Mouse (Mus musculus) frontal cortex, adult 2 months (tissue): ENCODE data around the gene Tor2a. TPM values are rescaled to one million over a fixed set of nuclear protein-coding genes. Genes with fewer than 3 reads are reported as not detected.

Experiments
- DNase-seq, 2 experiments: peaks; one replicate each; pipeline ENCODE4 v3.0.0; 2022; ENCODE audit warnings: low spot score in 1 of 2; ENCODE audit errors: extremely low spot score in 1 of 2
- polyA plus RNA-seq: library from polyadenylated mRNA; depleted of rRNA; stranded (reverse); fragments of >200 nt; gene quantifications from 2 replicates; pipeline ENCODE4 v1.2.3, GENCODE M21; 2012; rRNA removed

Gene Tor2a
- polyA plus RNA-seq, 1 experiment: 60.0 TPM

DNA sequence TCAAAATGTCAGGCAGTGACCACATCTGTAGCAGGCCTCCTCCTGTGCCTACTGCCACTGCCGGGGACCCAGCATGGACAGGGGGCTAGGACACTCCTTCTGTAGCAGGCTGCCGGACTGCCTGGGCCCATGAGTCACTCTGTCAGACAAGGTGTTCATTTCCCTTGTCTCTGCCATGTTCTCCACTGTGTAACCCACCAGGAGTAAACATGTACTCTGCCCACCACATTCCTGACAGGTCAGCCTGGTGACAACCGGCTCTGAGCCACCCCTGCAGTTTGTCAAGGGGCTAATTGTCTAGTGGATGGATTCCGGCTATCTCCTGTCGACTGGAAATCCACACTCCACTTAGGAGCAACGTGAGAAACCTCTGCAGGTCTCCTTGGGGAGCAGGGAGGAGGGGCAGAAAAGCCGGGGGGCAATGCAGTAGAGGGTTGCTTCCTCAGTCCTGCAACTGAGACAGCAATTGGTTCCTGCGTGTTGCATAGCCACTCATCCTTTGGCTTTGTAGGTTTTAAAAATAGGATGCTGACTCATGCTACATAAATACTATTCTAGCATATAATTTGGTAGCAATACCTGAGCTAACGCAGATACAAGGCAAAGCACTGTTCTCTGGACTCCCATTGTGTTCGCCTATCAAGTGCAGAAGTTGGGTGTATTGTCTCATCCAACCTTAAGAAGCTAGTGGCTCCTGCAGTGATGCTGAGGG lies 41.4 kb downstream of the Tor2a start:
- peak in 1 of 2 experiments; percentile 47 for DNase-seq

DNA sequence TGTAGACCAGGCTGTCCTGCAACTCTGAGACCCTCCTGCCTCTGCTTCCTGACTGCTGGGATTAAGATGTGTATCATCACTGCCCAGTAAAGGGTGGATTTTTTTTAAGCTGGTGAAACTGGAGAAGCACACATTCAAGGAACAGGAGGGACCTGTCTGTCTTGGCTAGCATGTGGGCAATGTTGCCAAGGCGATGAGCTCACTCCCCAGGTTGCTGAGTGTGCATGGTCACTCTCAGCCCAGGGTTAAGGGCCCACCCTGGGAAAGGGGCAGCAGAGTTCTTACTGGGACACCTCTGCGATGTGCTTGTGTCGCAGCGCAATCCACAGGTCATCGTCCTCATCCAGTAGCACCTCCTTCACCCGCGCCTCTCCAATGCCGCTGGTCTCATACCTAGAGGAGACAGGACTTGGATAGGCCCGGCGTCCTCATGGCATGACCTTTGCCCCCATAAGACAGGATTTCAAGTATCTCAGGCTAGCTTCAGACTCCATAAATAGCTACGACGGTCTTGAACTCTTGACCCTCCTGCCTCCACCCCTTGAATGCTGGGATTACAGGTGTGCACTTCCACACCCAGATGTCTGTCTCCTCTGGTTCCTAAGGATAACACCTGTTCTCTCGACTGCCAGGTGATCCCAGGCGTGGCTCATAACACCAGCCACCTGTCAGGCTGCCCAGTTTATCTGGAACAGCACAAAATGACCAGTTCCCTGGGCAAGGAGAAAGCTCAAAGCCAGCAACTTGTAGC lies 52.0 kb downstream of the Tor2a start:
- no peak for DNase-seq

Other genes starting within 250 kb of the Tor2a start
- 34.3 and 41.8 TPM in 2 replicates for gene Fam102a, start 221.9 kb upstream of the Tor2a start, polyA plus RNA-seq
- gene Dpm2, start 186.4 kb upstream of the Tor2a start, polyA plus RNA-seq: 145 and 160 TPM in 2 replicates
- 22.7 and 23.6 TPM in 2 replicates for gene Pip5kl1, start 182.4 kb upstream of the Tor2a start, polyA plus RNA-seq
- 0.38 and 0.46 TPM in 2 replicates for gene 9430097D07Rik, start 181.6 kb upstream of the Tor2a start, polyA plus RNA-seq
- gene St6galnac4, start 170.1 kb upstream of the Tor2a start, polyA plus RNA-seq: 32.4 and 34.4 TPM in 2 replicates
- gene St6galnac6, start 157.5 kb upstream of the Tor2a start, polyA plus RNA-seq: 98.8 and 112 TPM in 2 replicates
- 151 and 154 TPM in 2 replicates for gene Ak1, start 135.5 kb upstream of the Tor2a start, polyA plus RNA-seq
- 34.7 and 37.7 TPM in 2 replicates for gene Eng, start 110.6 kb upstream of the Tor2a start, polyA plus RNA-seq
- gene Fpgs, start 53.1 kb upstream of the Tor2a start, polyA plus RNA-seq: 16.8 and 24.8 TPM in 2 replicates
- 250 and 268 TPM in 2 replicates for gene Cdk9, start 44.2 kb upstream of the Tor2a start, polyA plus RNA-seq
- gene Sh2d3c, start 36.2 kb upstream of the Tor2a start, polyA plus RNA-seq: 28.1 and 28.6 TPM in 2 replicates
- 3.2 and 3.5 TPM in 2 replicates for gene 6330409D20Rik, start 16.2 kb upstream of the Tor2a start, polyA plus RNA-seq
- gene Ttc16, start 18.4 kb downstream of the Tor2a start, polyA plus RNA-seq: 1.7 and 1.9 TPM in 2 replicates
- gene Ptrh1, start 18.6 kb downstream of the Tor2a start, polyA plus RNA-seq: 7.9 and 8.9 TPM in 2 replicates
- 1.8 and 4.8 TPM in 2 replicates for gene Cfap157, start 27.2 kb downstream of the Tor2a start, polyA plus RNA-seq
- 666 and 673 TPM in 2 replicates for gene Stxbp1, start 90.0 kb downstream of the Tor2a start, polyA plus RNA-seq
- gene Fam129b, start 118.9 kb downstream of the Tor2a start, polyA plus RNA-seq: 28.3 and 30.0 TPM in 2 replicates
- 374 and 403 TPM in 2 replicates for gene Rpl12, start 204.3 kb downstream of the Tor2a start, polyA plus RNA-seq
- gene Lrsam1, start 204.4 kb downstream of the Tor2a start, polyA plus RNA-seq: 21.5 and 26.0 TPM in 2 replicates
- 37.7 and 40.8 TPM in 2 replicates for gene Slc2a8, start 224.8 kb downstream of the Tor2a start, polyA plus RNA-seq